Mouse (Mus musculus): ENCODE measurements at regions not wholly inside any gene's neighbourhood (a gene's known extent, or its start where the extent isn't known, plus 50 kb on each side); places are given as distances from the start of the nearest gene placed in this dataset.
A peak's percentile ranks its signal among the peaks of the same experiment; 100 is the strongest.

DNA sequence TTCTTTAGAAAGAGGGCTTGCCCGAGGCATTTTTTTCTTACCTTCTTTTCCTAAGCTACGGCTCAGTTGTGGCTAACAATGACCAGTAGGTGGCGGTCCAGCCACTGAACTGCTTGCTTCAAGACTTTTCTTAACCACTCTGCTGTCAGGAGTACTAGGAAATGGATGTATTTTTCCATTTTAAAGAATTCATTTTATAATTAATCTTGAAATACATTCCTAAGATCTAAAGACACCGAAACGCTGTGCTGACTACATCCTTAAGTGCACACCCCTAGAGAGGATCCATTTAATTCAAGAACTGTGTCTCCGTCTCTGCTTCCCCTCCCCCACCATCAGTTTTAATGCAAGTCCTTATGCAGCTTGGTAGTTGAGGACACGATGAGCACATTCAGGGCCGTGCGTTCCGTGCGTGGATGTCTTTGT, 278.9 kb downstream of the Lnpk start:
- TF ChIP-seq CTCF (conservative IDR thresholded peaks at IDR 0.05 in 1 of 2, IDR thresholded peaks at IDR 0.05 in 1 of 2; ENCODE audit: low read depth in 2 of 2, low read length in 2 of 2) (peak; percentile 63 to 84), USF2 (conservative IDR thresholded peaks at IDR 0.05; ENCODE audit: low read depth, low read length) (no peak), POLR2A (IDR thresholded peaks at IDR 0.05; ENCODE audit: low read depth, low read length) (no peak), MAZ (IDR thresholded peaks at IDR 0.05; ENCODE audit: low read depth, low read length) (no peak), POLR2AphosphoS2 (IDR thresholded peaks at IDR 0.05; ENCODE audit: low read depth, low read length) (no peak), MAX (IDR thresholded peaks at IDR 0.05; ENCODE audit: low read length) (0 out of 2 replicates have a peak, but pooled peaks have one; percentile 18), HCFC1 (IDR thresholded peaks at IDR 0.05; ENCODE audit: low read depth, low read length) (no peak), MAFK (IDR thresholded peaks at IDR 0.05; ENCODE audit: insufficient replicate concordance, low read length) (no peak), JUN (IDR thresholded peaks at IDR 0.05; ENCODE audit: insufficient read depth, low read depth, low read length) (no peak)
